Mouse (Mus musculus) adrenal gland, postnatal 10 days (tissue): ENCODE measurements at regions not wholly inside any gene's neighbourhood (a gene's known extent, or its start where the extent isn't known, plus 50 kb on each side); places are given as distances from the start of the nearest gene placed in this dataset.

Experiments used
- DNase-seq: peaks from one replicate; pipeline ENCODE4 v3.0.0; 2021; ENCODE audit warnings: mixed read lengths

- peak; percentile 80 for DNase-seq
These were observed 118.3 kb downstream of the S1pr1 start for GRCm38 (mm10) chr3:115596523-115596922.

GRCm38 (mm10) chr3:115590716-115591115, 124.2 kb downstream of the S1pr1 start:
- no peak for DNase-seq

- no peak for DNase-seq
These were observed 126.3 kb downstream of the S1pr1 start for GRCm38 (mm10) chr3:115588585-115588984.

GRCm38 (mm10) chr3:115580131-115580932, 134.5 kb downstream of the S1pr1 start:
- DNase-seq = no peak

GRCm38 (mm10) chr3:115575371-115575770, 139.5 kb downstream of the S1pr1 start:
- no peak for DNase-seq

- no peak for DNase-seq
These were observed 152.1 kb downstream of the S1pr1 start for GRCm38 (mm10) chr3:115562735-115563134.

- no peak for DNase-seq
These were observed 159.8 kb downstream of the S1pr1 start for GRCm38 (mm10) chr3:115554809-115555708.

GRCm38 (mm10) chr3:115553848-115554515, 160.9 kb downstream of the S1pr1 start:
- peak; percentile 10 for DNase-seq

GRCm38 (mm10) chr3:115541789-115542188, 173.1 kb downstream of the S1pr1 start:
- DNase-seq = peak; percentile 22

GRCm38 (mm10) chr3:115538355-115538754, 176.5 kb downstream of the S1pr1 start:
- no peak for DNase-seq

GRCm38 (mm10) chr3:115532141-115532735, 182.6 kb downstream of the S1pr1 start:
- no peak for DNase-seq

- no peak for DNase-seq
These were observed 184.4 kb downstream of the S1pr1 start for GRCm38 (mm10) chr3:115530441-115530840.

- peak; percentile 5 for DNase-seq
These were observed 185.0 kb downstream of the S1pr1 start for GRCm38 (mm10) chr3:115529918-115530317.

GRCm38 (mm10) chr3:115523515-115523914, 191.4 kb downstream of the S1pr1 start:
- no peak for DNase-seq

- DNase-seq = no peak
These were observed 199.2 kb downstream of the S1pr1 start for GRCm38 (mm10) chr3:115515645-115516044.

GRCm38 (mm10) chr3:115509658-115510057, 205.2 kb downstream of the S1pr1 start:
- DNase-seq = no peak

- DNase-seq = no peak
These were observed 217.5 kb downstream of the S1pr1 start for GRCm38 (mm10) chr3:115497420-115497819.

- no peak for DNase-seq
These were observed 218.8 kb downstream of the S1pr1 start for GRCm38 (mm10) chr3:115496110-115496509.

- no peak for DNase-seq
These were observed 219.2 kb downstream of the S1pr1 start for GRCm38 (mm10) chr3:115495692-115496091.

GRCm38 (mm10) chr3:115468980-115469379, 245.9 kb downstream of the S1pr1 start:
- DNase-seq = no peak

- no peak for DNase-seq
These were observed 247.0 kb downstream of the S1pr1 start for GRCm38 (mm10) chr3:115467850-115468249.

- DNase-seq = no peak
These were observed 252.2 kb downstream of the S1pr1 start for GRCm38 (mm10) chr3:115462623-115463022.
